Mouse (Mus musculus): ENCODE measurements around the gene Tspear. TPM values are rescaled to one million over a fixed set of nuclear protein-coding genes. Genes with fewer than 3 reads are reported as not detected.

The Tspear gene
- total RNA-seq, 2 experiments from 2014 or later: 0.20 TPM; not detected in 1

DNA sequence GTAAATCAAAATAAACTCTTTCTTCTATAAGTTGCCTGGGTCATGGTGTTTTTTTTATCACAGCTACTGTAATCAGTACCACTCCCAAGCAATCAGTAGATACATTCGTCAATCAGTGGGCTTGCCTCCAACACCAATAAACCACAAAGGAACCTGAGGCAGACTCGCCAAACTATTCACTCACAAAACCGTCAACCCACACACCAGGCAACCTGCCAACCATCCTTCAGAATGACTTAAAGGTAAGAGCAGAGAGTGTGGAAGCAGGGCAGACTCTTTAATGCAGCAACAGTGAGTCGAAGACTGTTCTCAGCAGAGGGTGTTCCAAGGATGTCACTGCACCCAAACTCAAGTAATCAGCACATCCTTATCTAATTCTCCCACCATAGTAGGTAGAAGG, 236.3 kb downstream of the Tspear start:
- DNase-seq (ENCODE audit: low spot score in 2 of 2): no peak

DNA sequence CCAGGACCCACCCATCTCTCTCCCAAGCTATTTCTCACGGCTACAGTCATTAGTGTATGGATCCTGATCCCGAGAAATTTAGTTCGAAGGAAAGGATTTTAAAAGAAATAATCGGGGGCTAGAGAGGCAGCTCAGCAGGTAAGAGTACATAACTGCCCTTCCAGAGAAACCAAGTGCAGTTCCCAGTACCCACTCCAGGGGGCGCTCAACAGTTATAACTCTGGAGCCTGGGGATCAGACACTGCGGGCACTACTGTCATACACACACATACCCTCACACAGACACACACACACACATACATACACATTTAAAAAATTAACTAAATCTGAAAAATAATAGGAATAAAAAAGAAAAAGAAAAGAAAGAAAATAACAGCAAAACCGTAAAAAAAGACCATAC, 239.8 kb downstream of the Tspear start:
- peak; percentile 22 to 60 for DNase-seq (ENCODE audit: low spot score in 2 of 2)

- DNase-seq (ENCODE audit: low spot score in 2 of 2): no peak
Measured at GRCm38 (mm10) chr10:77927375-77927774, 241.0 kb downstream of the Tspear start.

Small RNA genes lying within 50 kb of the gene (microRNA-seq; reads per million reads assigned to microRNA genes)
- gene Mir1930: 17.9 to 29.4 reads per million in 2 experiments

Other genes with a start within 250 kb of the Tspear start
- 10 to 100 TPM; 37.6 to 40.5 TPM for gene Fam207a, start 170.8 kb upstream of the Tspear start, total RNA-seq (2021)
- 1 to 10 TPM; 3.6 to 4.5 TPM for gene Itgb2, start 156.3 kb upstream of the Tspear start, total RNA-seq (2021)
- 10 to 100 TPM; 69.2 to 78.2 TPM for gene Pttg1ip, start 104.8 kb upstream of the Tspear start, total RNA-seq (2021)
- gene Sumo3, start 80.5 kb upstream of the Tspear start, total RNA-seq (2021): 100 to 1,000 TPM; 144 to 147 TPM
- gene Gm49325, start 80.4 kb upstream of the Tspear start, total RNA-seq (2021): 10 to 100 TPM; 31.6 to 32.6 TPM
- gene Ube2g2, start 64.3 kb upstream of the Tspear start, total RNA-seq (2021): 10 to 100 TPM; 84.7 to 86.9 TPM
- not detected for gene Gm19402, start 4.2 kb downstream of the Tspear start, total RNA-seq (2021)
- gene Gm9508, start 10.7 kb downstream of the Tspear start, total RNA-seq (2021): not detected
- gene Gm10272, start 20.1 kb downstream of the Tspear start, total RNA-seq (2021): not detected
- not detected for gene Gm10024, start 24.9 kb downstream of the Tspear start, total RNA-seq (2021)
- not detected for gene Gm10142, start 29.2 kb downstream of the Tspear start, total RNA-seq (2021)
- gene Krtap12-1, start 34.0 kb downstream of the Tspear start, total RNA-seq (2021): not detected
- not detected for gene Gm10100, start 39.9 kb downstream of the Tspear start, total RNA-seq (2021)
- not detected for gene Gm18596, start 56.1 kb downstream of the Tspear start, total RNA-seq (2021)
- not detected for gene Gm9736, start 64.8 kb downstream of the Tspear start, total RNA-seq (2021)
- gene Gm3233, start 73.1 kb downstream of the Tspear start, total RNA-seq (2021): not detected
- gene Gm3238, start 84.8 kb downstream of the Tspear start, total RNA-seq (2021): not detected
- not detected for gene Gm7138, start 90.4 kb downstream of the Tspear start, total RNA-seq (2021)
- not detected for gene Gm3250, start 96.0 kb downstream of the Tspear start, total RNA-seq (2021)
- gene Gm7137, start 101.6 kb downstream of the Tspear start, total RNA-seq (2021): not detected
- not detected for gene Gm9639, start 108.5 kb downstream of the Tspear start, total RNA-seq (2021)
- not detected for gene Gm19668, start 112.6 kb downstream of the Tspear start, total RNA-seq (2021)
- not detected for gene Gm9507, start 125.3 kb downstream of the Tspear start, total RNA-seq (2021)
- not detected for gene Gm2696, start 128.1 kb downstream of the Tspear start, total RNA-seq (2021)
- gene Krtap10-4, start 140.5 kb downstream of the Tspear start, total RNA-seq (2021): not detected
- not detected for gene Krtap10-10, start 149.4 kb downstream of the Tspear start, total RNA-seq (2021)
- gene Gm36176, start 160.2 kb downstream of the Tspear start, total RNA-seq (2021): not detected
- not detected for gene Gm10318, start 166.3 kb downstream of the Tspear start, total RNA-seq (2021)
- not detected for gene Gm3285, start 175.4 kb downstream of the Tspear start, total RNA-seq (2021)
- gene Lrrc3, start 216.0 kb downstream of the Tspear start, total RNA-seq (2021): 1 to 10 TPM; 3.8 to 5.0 TPM

Measured in layer of hippocampus, adult 18-20 months (tissue).